Mouse (Mus musculus) heart, adult 2 months (tissue): ENCODE measurements around the gene Tmem171.

Experiments
- CTCF ChIP-seq: fragments of 200-600 bp; IDR thresholded peaks from 2 replicates; pipeline ENCODE4 v1.8.1; 2022; ENCODE audit warnings: antibody characterized with exemption, mild to moderate bottlenecking, moderate library complexity
- EP300 ChIP-seq: fragments of 200-500 bp; IDR thresholded peaks from 2 replicates; pipeline ENCODE4 v1.6.1; 2011; ENCODE audit warnings: low read depth, low read length, control low read depth; ENCODE audit not compliant: insufficient read depth

GRCm38 (mm10) chr13:98691956-98692515 lies 2.6 kb downstream of the Tmem171 start:
- TF ChIP-seq EP300 (no peak), CTCF (no peak)
